Mouse (Mus musculus): ENCODE data around the gene Eepd1. TPM values are rescaled to one million over a fixed set of nuclear protein-coding genes. Genes with fewer than 3 reads are reported as not detected.

Gene Eepd1
- total and polyA plus RNA-seq, 3 experiments, result 0.85 to 1.6 TPM; not detected in 1

- no peaks in the 10 kb centered on the region for H3K4me1 ChIP-seq (ENCODE audit: control insufficient read depth in 1 of 2, insufficient read depth in 2 of 2, low read length in 2 of 2)
- no peak overlapping the region for H3K9ac ChIP-seq (ENCODE audit: control insufficient read depth, low read depth, low read length, poor library complexity, severe bottlenecking)
- no peaks in the 10 kb centered on the region for H3K27me3 ChIP-seq (ENCODE audit: control insufficient read depth in 1 of 2, insufficient read depth in 2 of 2, low read length in 2 of 2)
- no peaks in the 10 kb centered on the region for H3K9me3 ChIP-seq (replicated peaks; ENCODE audit: insufficient read depth, low read length)
- TF ChIP-seq ZMIZ1 (IDR thresholded peaks at IDR 0.05; ENCODE audit: low read depth, low read length) (no peak), TAL1 (IDR thresholded peaks at IDR 0.05; ENCODE audit: low read length) (no peak), POLR2A (IDR thresholded peaks at IDR 0.05; ENCODE audit: control insufficient read depth in 1 of 2, insufficient read depth in 1 of 2, low read depth in 1 of 2, low read length in 2 of 2, poor library complexity in 1 of 2) (no peak), GATA1 (IDR thresholded peaks at IDR 0.05; ENCODE audit: low read depth, low read length) (no peak), SMC3 (IDR thresholded peaks at IDR 0.05; ENCODE audit: low read depth, low read length) (no peak), USF1 (IDR thresholded peaks at IDR 0.05; ENCODE audit: low read depth, low read length) (no peak), USF2 (IDR thresholded peaks at IDR 0.05; ENCODE audit: borderline replicate concordance in 1 of 2, insufficient read depth in 1 of 2, low read depth in 1 of 2, low read length in 2 of 2) (no peak), ZNF384 (IDR thresholded peaks at IDR 0.05; ENCODE audit: low read depth, low read length) (no peak), UBTF (IDR thresholded peaks at IDR 0.05; ENCODE audit: borderline replicate concordance, insufficient read depth, low read depth, low read length) (no peak), POLR2AphosphoS2 (IDR thresholded peaks at IDR 0.05; ENCODE audit: low read length) (no peak), MYC (IDR thresholded peaks at IDR 0.05; ENCODE audit: low read depth, low read length) (no peak), POLR2AphosphoS5 (IDR thresholded peaks at IDR 0.05; ENCODE audit: borderline replicate concordance, low read depth, low read length) (no peak), ZC3H11A (IDR thresholded peaks at IDR 0.05; ENCODE audit: low read depth, low read length) (no peak)
- H3K4me3 ChIP-seq (ENCODE audit: control insufficient read depth in 1 of 2, insufficient read depth in 1 of 2, low read depth in 2 of 2, low read length in 2 of 2), result no peak overlapping the region
- no peak for DNase-seq (ENCODE audit: low read depth, low spot score)
- H3K27ac ChIP-seq (ENCODE audit: control insufficient read depth, low read depth, low read length), result no peak overlapping the region
- no peaks in the 10 kb centered on the region for H3K79me2 ChIP-seq (ENCODE audit: control insufficient read depth, insufficient read depth, low read length, poor library complexity)
- H3K36me3 ChIP-seq (ENCODE audit: control insufficient read depth in 1 of 2, insufficient read depth in 2 of 2, low read length in 2 of 2), result no peaks in the 10 kb centered on the region
Observed at GRCm38 (mm10) chr9:25499306-25499705, 18.0 kb downstream of the Eepd1 start.

GRCm38 (mm10) chr9:25500031-25500430 lies 18.7 kb downstream of the Eepd1 start:
- no peaks in the 10 kb centered on the region for H3K27me3 ChIP-seq (ENCODE audit: control insufficient read depth in 1 of 2, insufficient read depth in 2 of 2, low read length in 2 of 2)
- H3K36me3 ChIP-seq (ENCODE audit: control insufficient read depth in 1 of 2, insufficient read depth in 2 of 2, low read length in 2 of 2), result no peaks in the 10 kb centered on the region
- H3K27ac ChIP-seq (ENCODE audit: control insufficient read depth, low read depth, low read length), result no peak overlapping the region
- TF ChIP-seq RCOR1 (IDR thresholded peaks at IDR 0.05; ENCODE audit: low read depth, low read length), result no peak
- TF ChIP-seq MYC (IDR thresholded peaks at IDR 0.05; ENCODE audit: low read depth, low read length), result no peak
- no peak for TF ChIP-seq TCF12 (IDR thresholded peaks at IDR 0.05; ENCODE audit: low read depth, low read length)
- TF ChIP-seq CHD1 (IDR thresholded peaks at IDR 0.05; ENCODE audit: low read depth, low read length), result no peak
- no peak for TF ChIP-seq GABPA (IDR thresholded peaks at IDR 0.05; ENCODE audit: low read depth, low read length)
- TF ChIP-seq MEF2A (IDR thresholded peaks at IDR 0.05; ENCODE audit: extremely low read depth, insufficient replicate concordance, low read depth, low read length, poor library complexity, severe bottlenecking), result no peak
- no peak for TF ChIP-seq MAX (IDR thresholded peaks at IDR 0.05; ENCODE audit: low read length)
- TF ChIP-seq SMC3 (IDR thresholded peaks at IDR 0.05; ENCODE audit: low read depth, low read length), result no peak
- no peak for TF ChIP-seq USF1 (IDR thresholded peaks at IDR 0.05; ENCODE audit: low read depth, low read length)
- TF ChIP-seq POLR2AphosphoS2 (IDR thresholded peaks at IDR 0.05; ENCODE audit: low read length), result no peak
- TF ChIP-seq POLR2A (IDR thresholded peaks at IDR 0.05; ENCODE audit: control insufficient read depth in 1 of 2, insufficient read depth in 1 of 2, low read depth in 1 of 2, low read length in 2 of 2, poor library complexity in 1 of 2), result no peak
- no peak for TF ChIP-seq SIN3A (IDR thresholded peaks at IDR 0.05; ENCODE audit: low read length)
- TF ChIP-seq ELF1 (IDR thresholded peaks at IDR 0.05; ENCODE audit: low read depth, low read length), result no peak
- TF ChIP-seq CTCF (IDR thresholded peaks at IDR 0.05 in 2 of 3, conservative IDR thresholded peaks at IDR 0.05 in 1 of 3; ENCODE audit: control insufficient read depth in 1 of 3, insufficient read depth in 1 of 3, low read depth in 2 of 3, low read length in 3 of 3, poor library complexity in 1 of 3, severe bottlenecking in 1 of 3), result no peak
- TF ChIP-seq ZKSCAN1 (IDR thresholded peaks at IDR 0.05; ENCODE audit: low read depth, low read length), result no peak
- TF ChIP-seq NRF1 (IDR thresholded peaks at IDR 0.05; ENCODE audit: insufficient read depth, low read depth, low read length, poor library complexity, severe bottlenecking), result no peak
- no peak for TF ChIP-seq E2F4 (IDR thresholded peaks at IDR 0.05; ENCODE audit: borderline replicate concordance, low read depth, low read length)
- TF ChIP-seq EP300 (IDR thresholded peaks at IDR 0.05; ENCODE audit: low read depth in 1 of 2, low read length in 2 of 2), result no peak
- no peak for TF ChIP-seq CHD2 (IDR thresholded peaks at IDR 0.05; ENCODE audit: low read length)
- H3K9me3 ChIP-seq (replicated peaks; ENCODE audit: insufficient read depth, low read length), result no peaks in the 10 kb centered on the region
- H3K9ac ChIP-seq (ENCODE audit: control insufficient read depth, low read depth, low read length, poor library complexity, severe bottlenecking), result no peak overlapping the region
- DNase-seq (ENCODE audit: low read depth, low spot score), result no peak
- no peaks in the 10 kb centered on the region for H3K79me2 ChIP-seq (ENCODE audit: control insufficient read depth, insufficient read depth, low read length, poor library complexity)
- no peak overlapping the region for H3K4me3 ChIP-seq (ENCODE audit: control insufficient read depth in 1 of 2, insufficient read depth in 1 of 2, low read depth in 2 of 2, low read length in 2 of 2)
- no peaks in the 10 kb centered on the region for H3K4me1 ChIP-seq (ENCODE audit: control insufficient read depth in 1 of 2, insufficient read depth in 2 of 2, low read length in 2 of 2)
